Mouse (Mus musculus) liver, embryonic 14.5 days (tissue): Measurements from ENCODE around the gene Hoxb1. TPM values are rescaled to one million over a fixed set of nuclear protein-coding genes. Genes with fewer than 3 reads are reported as not detected.

Source experiments
- ATAC-seq: fragments of 200-750 bp; cut with Nextera tagmentation; 2 replicates; pipeline ENCODE4 v1.8.0; 2017; ENCODE audit warnings: moderate number of reproducible peaks, mild to moderate bottlenecking, moderate library complexity; ENCODE audit not compliant: insufficient read depth
- DNase-seq, 3 experiments: peaks; one replicate each; pipeline ENCODE4 v3.0.0-alpha.2; 2012 to 2013; ENCODE audit warnings: low read depth in 3 of 3, low spot score in 3 of 3
- H3K27ac ChIP-seq: fragments of 300-500 bp; sonication (generic); 2 replicates; pipeline ENCODE4 v1.5.1; 2014; ENCODE audit warnings: moderate library complexity, mild to moderate bottlenecking, control low read depth, inconsistent platforms
- H3K27me3 ChIP-seq: fragments of 300-500 bp; sonication (generic); 2 replicates; pipeline ENCODE4 v1.6.1; 2014; ENCODE audit warnings: mild to moderate bottlenecking, low read length, moderate library complexity; ENCODE audit not compliant: control insufficient read depth, insufficient read depth
- H3K36me3 ChIP-seq: fragments of 300-500 bp; sonication (generic); replicated peaks from 2 replicates; pipeline ENCODE4 v1.6.1; 2014; ENCODE audit warnings: low read depth; ENCODE audit not compliant: control insufficient read depth, insufficient read depth
- H3K4me1 ChIP-seq, 2 experiments: fragments of 200-500 bp in 1 of 2; fragments of 300-500 bp in 1 of 2; sonication (generic) in 1 of 2; replicated peaks; 2 replicates each; pipeline ENCODE4 v1.6.1; 2012 to 2014; ENCODE audit warnings: antibody characterized with exemption in 1 of 2, inconsistent platforms in 1 of 2, low read length in 1 of 2; ENCODE audit not compliant: control insufficient read depth in 2 of 2, insufficient read depth in 2 of 2
- H3K4me2 ChIP-seq: fragments of 300-500 bp; sonication (generic); 2 replicates; pipeline ENCODE4 v1.6.1; 2014; ENCODE audit warnings: low read depth, mild to moderate bottlenecking, control low read depth, moderate library complexity
- H3K4me3 ChIP-seq, 2 experiments: fragments of 200-500 bp in 1 of 2; fragments of 300-500 bp in 1 of 2; sonication (generic) in 1 of 2; 2 replicates each; pipeline ENCODE4 v1.5.1; 2012 to 2014; ENCODE audit warnings: low read depth in 2 of 2, low read length in 2 of 2, mild to moderate bottlenecking in 2 of 2, control low read depth in 1 of 2, inconsistent platforms in 1 of 2, moderate library complexity in 1 of 2; ENCODE audit not compliant: insufficient read depth in 1 of 2
- H3K9ac ChIP-seq: fragments of 300-500 bp; sonication (generic); replicated peaks from 2 replicates; pipeline ENCODE4 v1.6.1; 2014; ENCODE audit warnings: mild to moderate bottlenecking, control low read depth, moderate library complexity
- H3K9me3 ChIP-seq: fragments of 300-500 bp; sonication (generic); 2 replicates; pipeline ENCODE4 v1.6.1; 2016; ENCODE audit warnings: low read length, mixed read lengths; ENCODE audit not compliant: control insufficient read depth
- CTCF ChIP-seq: IDR thresholded peaks from 2 replicates; pipeline ENCODE4 v1.5.1; 2016; ENCODE audit warnings: antibody characterized with exemption, low read depth, control low read depth
- EP300 ChIP-seq: IDR thresholded peaks from 2 replicates; pipeline ENCODE4 v1.6.1; 2016; ENCODE audit warnings: antibody characterized with exemption, low read depth
- WGBS: fragments of 180-500 bp; shearing (Covaris S2); extraction: QIAGEN DNeasy Blood & Tissue Kit; methylation state at CpG from one replicate; pipeline ENCODE4 v1.1.7; 2014; ENCODE audit not compliant: insufficient replicate concordance; 5-methylcytosine and 5-hydroxymethylcytosine counted together
- polyA plus RNA-seq, 2 experiments: library from polyadenylated mRNA; depleted of rRNA in 1 of 2; stranded (reverse) in 1 of 2; unstranded in 1 of 2; fragments of >200 nt; fragmentation: Nextera tagmentation in 1 of 2; extraction: Ambion mirVana in 1 of 2; gene quantifications; 2 replicates each; pipeline versions ENCODE4 v1.2.1 to v1.2.3; 2012 to 2014

The Hoxb1 gene
- polyA plus RNA-seq, 2 experiments: 0.02 TPM; not detected in 1

GRCm38 (mm10) chr11:96348988-96349387, 16.6 kb upstream of the Hoxb1 start:
- Histone ChIP-seq H3K4me3 (no peak overlapping the region), H3K4me1 (0 out of 4 replicates have a peak, but pooled peaks cover 0 to 3% of the 10 kb centered on the region in 2 experiments), H3K27ac (no peak overlapping the region), H3K36me3 (no peaks in the 10 kb centered on the region), H3K4me2 (no peak overlapping the region), H3K9me3 (no peaks in the 10 kb centered on the region), H3K27me3 (peaks cover 90% of the 10 kb centered on the region), H3K9ac (no peak overlapping the region)
- no peak for DNase-seq
- ATAC-seq: no peak
- TF ChIP-seq CTCF (no peak), EP300 (no peak)
- 47% methylated on average over 3 of the region's 3 CpGs for WGBS

- H3K4me2 ChIP-seq: no peak overlapping the region
- 0 out of 4 replicates have a peak, but pooled peaks cover 0 to 3% of the 10 kb centered on the region in 2 experiments for H3K4me1 ChIP-seq
- WGBS: 33% methylated on average over 14 of the region's 14 CpGs
- H3K36me3 ChIP-seq: no peaks in the 10 kb centered on the region
- DNase-seq (no peak), ATAC-seq (no peak)
- no peak overlapping the region for H3K27ac ChIP-seq
- TF ChIP-seq EP300 (no peak), CTCF (no peak)
- peaks cover 90% of the 10 kb centered on the region for H3K27me3 ChIP-seq
- no peaks in the 10 kb centered on the region for H3K9me3 ChIP-seq
- no peak overlapping the region for H3K9ac ChIP-seq
- no peak overlapping the region for H3K4me3 ChIP-seq
These were observed 15.8 kb upstream of the Hoxb1 start for GRCm38 (mm10) chr11:96349491-96350340.

GRCm38 (mm10) chr11:96350341-96350624, 15.3 kb upstream of the Hoxb1 start, which contains the start of gene Hoxb2:
Gene Hoxb2 (plus strand): TSS chr11:96350525.
- H3K36me3 ChIP-seq: no peaks in the 10 kb centered on the region
- H3K27me3 ChIP-seq: peaks cover 89% of the 10 kb centered on the region
- H3K4me3 ChIP-seq: no peak within 1 kb of the TSS
- no peak for ATAC-seq
- no peak within 1 kb of the TSS for H3K4me2 ChIP-seq
- H3K9ac ChIP-seq: no peak within 1 kb of the TSS
- H3K9me3 ChIP-seq: no peaks in the 10 kb centered on the region
- TF ChIP-seq CTCF: no peak
- TF ChIP-seq EP300: no peak
- 29% methylated on average over 2 of the region's 2 CpGs for WGBS
- H3K27ac ChIP-seq: no peak within 1 kb of the TSS
- H3K4me1 ChIP-seq: 0 out of 4 replicates have a peak, but pooled peaks cover 0 to 3% of the 10 kb centered on the region in 2 experiments
- DNase-seq: no peak

- no peak overlapping the region for H3K4me2 ChIP-seq
- no peak for ATAC-seq
- H3K27ac ChIP-seq: no peak overlapping the region
- WGBS: 49% methylated on average over 2 of the region's 2 CpGs
- no peaks in the 10 kb centered on the region for H3K36me3 ChIP-seq
- no peak overlapping the region for H3K4me3 ChIP-seq
- H3K9me3 ChIP-seq: no peaks in the 10 kb centered on the region
- TF ChIP-seq EP300 (no peak), CTCF (no peak)
- DNase-seq: no peak
- peaks cover 84% of the 10 kb centered on the region for H3K27me3 ChIP-seq
- 0 out of 4 replicates have a peak, but pooled peaks cover 0 to 3% of the 10 kb centered on the region in 2 experiments for H3K4me1 ChIP-seq
- no peak overlapping the region for H3K9ac ChIP-seq
These were observed 14.8 kb upstream of the Hoxb1 start for GRCm38 (mm10) chr11:96350791-96351190.

GRCm38 (mm10) chr11:96351312-96351711, 14.2 kb upstream of the Hoxb1 start:
- TF ChIP-seq EP300 (no peak), CTCF (no peak)
- H3K9ac ChIP-seq: no peak overlapping the region

More at GRCm38 (mm10) chr11:96351312-96351711, 14.2 kb upstream of the Hoxb1 start:
- ATAC-seq (no peak), DNase-seq (no peak)
- Histone ChIP-seq H3K27me3 (peaks cover 80% of the 10 kb centered on the region), H3K4me2 (no peak overlapping the region), H3K36me3 (no peaks in the 10 kb centered on the region), H3K4me3 (no peak overlapping the region), H3K27ac (no peak overlapping the region), H3K4me1 (0 out of 4 replicates have a peak, but pooled peaks cover 0 to 3% of the 10 kb centered on the region in 2 experiments), H3K9me3 (no peaks in the 10 kb centered on the region)
- 24% methylated on average over 11 of the region's 11 CpGs for WGBS
